In genomic region chr9:46499426-46499825, GRCm38 (mm10) we compare ENCODE assay signal across 25 mouse cellular contexts.
DNase-seq lines count a peak whose midpoint lies in the region; ATAC-seq and TF ChIP-seq lines count a peak whose summit lies in the region.
"Had no signal": no experiment of that assay in that cellular context is flagged by ENCODE, and none has a peak within 500 bp of the region (broad histone marks: within the 10 kb centered on the region; RNA-seq: fewer than 3 reads in every experiment).

No protein-coding gene starts in this region.

- no peak overlapping the region for H3K9ac ChIP-seq in ES-Bruce4 (ENCODE audit: low read depth, poor library complexity, severe bottlenecking)
- H3K9ac ChIP-seq in liver, embryonic 11.5 days (ENCODE audit: low read depth, low read length): no peak overlapping the region

- no peaks in the 10 kb centered on the region for H3K4me1 ChIP-seq in ES-Bruce4 (ENCODE audit: control insufficient read depth, insufficient read depth, low read length)
- no peaks in the 10 kb centered on the region for H3K4me1 ChIP-seq in liver, embryonic 11.5 days (replicated peaks; ENCODE audit: control insufficient read depth, insufficient read depth, low read length)

- no peak for ATAC-seq in liver, embryonic 11.5 days (replicated peaks; ENCODE audit: low FRiP score)
- ATAC-seq: activated CD4-positive, CD25-positive, alpha-beta regulatory T cell, adult 4 months; CD4-positive, CD25-positive, alpha-beta regulatory T cell, adult 4 months; Patski had no signal

- H3K27me3 ChIP-seq in ES-Bruce4 (ENCODE audit: control insufficient read depth, insufficient read depth, low read length, poor library complexity, severe bottlenecking): no peaks in the 10 kb centered on the region
- H3K27me3 ChIP-seq in liver, embryonic 11.5 days (replicated peaks; ENCODE audit: control insufficient read depth, insufficient read depth, low read length): no peaks in the 10 kb centered on the region

- no peak overlapping the region for H3K4me3 ChIP-seq in ES-Bruce4 (ENCODE audit: low read depth, low read length)
- H3K4me3 ChIP-seq in liver, embryonic 11.5 days (ENCODE audit: low read depth, low read length): no peak overlapping the region

- WGBS in liver, embryonic 11.5 days: 39% methylated on average over 2 of the region's 2 CpGs

- H3K4me2 ChIP-seq in liver, embryonic 11.5 days: no peak overlapping the region

- no peak for TF ChIP-seq POLR2A in ES-Bruce4 (IDR thresholded peaks at IDR 0.05; ENCODE audit: insufficient read depth, low read length)

- DNase-seq in ES-CJ7 (ENCODE audit: low read depth, low spot score) (peak; percentile 32), R1 (ENCODE audit: low read depth, low spot score) (peak; percentile 59), ZHBTc4 (ENCODE audit: low read depth, low spot score) (peak; percentile 56)
- DNase-seq in cerebellum, adult 8-10 months: no peak
- no peak for DNase-seq in kidney, postnatal 10 days
- no peak for DNase-seq in liver, embryonic 11.5 days (ENCODE audit: low spot score)
- DNase-seq in left cerebral cortex, adult 9 months (ENCODE audit: low spot score in 2 of 2): no peak
- DNase-seq: adrenal gland, adult 2 months; adrenal gland, adult 8-10 months; adrenal gland, postnatal 10 days; adrenal gland, postnatal 14 days; adrenal gland, postnatal 25 days; adrenal gland, postnatal 36 days; B cell, adult 2 months; cerebellum, adult 11 months; cerebellum, adult 11-12 months; cerebellum, adult 18-20 months; cerebellum, adult 2 months; cerebellum, adult 9-10 months; cerebellum, adult 9-11 months had no signal

- H3K9me3 ChIP-seq in ES-Bruce4 (replicated peaks; ENCODE audit: control insufficient read depth, insufficient read depth, low read length, poor library complexity, severe bottlenecking): no peaks in the 10 kb centered on the region
- no peaks in the 10 kb centered on the region for H3K9me3 ChIP-seq in liver, embryonic 11.5 days (ENCODE audit: control insufficient read depth, low read length)

- no peak for TF ChIP-seq EP300 in ES-Bruce4 (IDR thresholded peaks at IDR 0.05; ENCODE audit: insufficient read depth, low read depth, low read length)

- H3K36me3 ChIP-seq in ES-Bruce4 (ENCODE audit: control insufficient read depth, insufficient read depth, low read length, poor library complexity, severe bottlenecking): no peaks in the 10 kb centered on the region
- no peaks in the 10 kb centered on the region for H3K36me3 ChIP-seq in liver, embryonic 11.5 days (ENCODE audit: control insufficient read depth, insufficient read depth, low read length)
- H3K36me3 ChIP-seq: G1E had no signal

- peak overlapping the region; percentile 18; the same call in 1 of the 2 replicates for H3K27ac ChIP-seq in ES-Bruce4 (ENCODE audit: insufficient read depth, low read length)
- no peak overlapping the region for H3K27ac ChIP-seq in liver, embryonic 11.5 days (ENCODE audit: low read depth, low read length)

- no peak for TF ChIP-seq CTCF in ES-Bruce4 (IDR thresholded peaks at IDR 0.05; ENCODE audit: low read depth, low read length)

Comparison
In these comparisons a context has a peak if more than half of its experiments do, and no peak if none do; other contexts are left out.
1. DNase-seq: peak in ES-CJ7 (single experiment), R1 (single experiment) and ZHBTc4 (single experiment); none in cerebellum, adult 8-10 months (single experiment), kidney, postnatal 10 days (single experiment), liver, embryonic 11.5 days (single experiment) and left cerebral cortex, adult 9 months (0 of 2).